Mouse (Mus musculus) stomach, postnatal 0 days (tissue): ENCODE measurements around the gene Nppb. TPM values are rescaled to one million over a fixed set of nuclear protein-coding genes. Genes with fewer than 3 reads are reported as not detected.

Experiments
- ATAC-seq: fragments of 200-750 bp; cut with Nextera tagmentation; 2 replicates; pipeline ENCODE4 v1.8.0; 2017; ENCODE audit not compliant: low FRiP score, low TSS enrichment
- DNase-seq: peaks from one replicate; pipeline ENCODE4 v3.0.0-alpha.2; 2016; ENCODE audit warnings: low spot score
- H3K27ac ChIP-seq: fragments of 300-500 bp; sonication (generic); replicated peaks from 2 replicates; pipeline ENCODE4 v1.5.1; 2014; ENCODE audit warnings: mild to moderate bottlenecking, control low read depth
- H3K27me3 ChIP-seq: fragments of 300-500 bp; sonication (generic); 2 replicates; pipeline ENCODE4 v1.6.1; 2014; ENCODE audit warnings: low read length; ENCODE audit not compliant: control insufficient read depth, insufficient read depth
- H3K36me3 ChIP-seq: fragments of 300-500 bp; sonication (generic); 2 replicates; pipeline ENCODE4 v1.6.1; 2014; ENCODE audit warnings: low read length, mixed read lengths; ENCODE audit not compliant: control insufficient read depth, insufficient read depth
- H3K4me1 ChIP-seq: fragments of 300-500 bp; sonication (generic); replicated peaks from 2 replicates; pipeline ENCODE4 v1.6.1; 2014; ENCODE audit warnings: antibody characterized with exemption; ENCODE audit not compliant: control insufficient read depth, insufficient read depth
- H3K4me2 ChIP-seq: fragments of 300-500 bp; sonication (generic); replicated peaks from 2 replicates; pipeline ENCODE4 v1.6.1; 2014; ENCODE audit warnings: low read depth, mild to moderate bottlenecking, control low read depth, moderate library complexity
- H3K4me3 ChIP-seq: fragments of 300-500 bp; sonication (generic); 2 replicates; pipeline ENCODE4 v1.5.1; 2014; ENCODE audit warnings: low read depth, low read length, control low read depth
- H3K9ac ChIP-seq: fragments of 300-500 bp; sonication (generic); 2 replicates; pipeline ENCODE4 v1.6.1; 2014; ENCODE audit warnings: mild to moderate bottlenecking, low read length, control low read depth, mixed read lengths
- H3K9me3 ChIP-seq: fragments of 300-500 bp; sonication (generic); 2 replicates; pipeline ENCODE4 v1.6.1; 2016; ENCODE audit warnings: low read length; ENCODE audit not compliant: control insufficient read depth
- CTCF ChIP-seq: IDR thresholded peaks from 2 replicates; pipeline ENCODE4 v1.5.1; 2016; ENCODE audit warnings: antibody characterized with exemption, low read depth, mild to moderate bottlenecking, moderate library complexity
- EP300 ChIP-seq: optimal IDR thresholded peaks from 2 replicates; pipeline ENCODE3; 2016; ENCODE audit warnings: antibody characterized with exemption
- WGBS: fragments of 180-500 bp; shearing (Covaris S2); extraction: QIAGEN DNeasy Blood & Tissue Kit; methylation state at CpG from one replicate; pipeline ENCODE4 v1.1.7; 2014; 5-methylcytosine and 5-hydroxymethylcytosine counted together
- polyA plus RNA-seq: library from polyadenylated mRNA; unstranded; fragments of >200 nt; fragmentation: Nextera tagmentation; extraction: Ambion mirVana; gene quantifications from 2 replicates; pipeline ENCODE4 v1.2.1, GENCODE M21; 2015

Nppb gene
- polyA plus RNA-seq, 1 experiment from 2014 or later: not detected

DNA sequence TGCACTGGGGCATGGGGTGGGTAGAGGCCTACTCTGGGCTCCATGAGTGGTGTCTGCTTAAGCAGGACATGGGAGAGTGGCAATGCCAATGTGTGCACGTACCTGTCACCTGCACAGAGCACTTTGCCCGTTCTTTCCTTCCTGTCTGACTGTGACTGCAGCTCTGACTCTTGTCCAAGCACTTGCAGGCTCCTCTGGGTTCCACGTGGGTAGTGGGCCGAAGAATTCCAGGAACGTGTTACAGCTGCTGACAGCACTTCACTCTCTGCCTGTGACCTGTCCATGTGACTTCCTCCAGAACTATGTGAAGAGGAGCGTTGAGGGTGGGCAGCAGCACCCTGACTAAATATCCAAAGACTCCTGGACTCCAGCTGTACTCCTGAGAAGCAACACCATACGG, 19.9 kb upstream of the Nppb start:
- Histone ChIP-seq H3K36me3 (no peaks in the 10 kb centered on the region), H3K4me2 (no peak overlapping the region), H3K9ac (no peak overlapping the region), H3K27ac (no peak overlapping the region), H3K9me3 (no peaks in the 10 kb centered on the region), H3K27me3 (no peaks in the 10 kb centered on the region), H3K4me3 (no peak overlapping the region), H3K4me1 (no peaks in the 10 kb centered on the region)
- no peak for DNase-seq
- no peak for TF ChIP-seq EP300
- no peak for TF ChIP-seq CTCF
- ATAC-seq: no peak
- 54% methylated on average over 7 of the region's 7 CpGs for WGBS

GRCm38 (mm10) chr4:147968816-147969215, 16.8 kb upstream of the Nppb start:
- H3K27ac ChIP-seq: no peak overlapping the region
- WGBS: 83% methylated on average over 2 of the region's 2 CpGs
- H3K4me2 ChIP-seq: no peak overlapping the region
- no peak overlapping the region for H3K4me3 ChIP-seq
- no peak overlapping the region for H3K9ac ChIP-seq
- no peaks in the 10 kb centered on the region for H3K9me3 ChIP-seq
- no peaks in the 10 kb centered on the region for H3K27me3 ChIP-seq
- H3K36me3 ChIP-seq: no peaks in the 10 kb centered on the region
- no peak for ATAC-seq
- DNase-seq: no peak
- no peak for TF ChIP-seq EP300
- TF ChIP-seq CTCF: no peak
- no peaks in the 10 kb centered on the region for H3K4me1 ChIP-seq

DNA sequence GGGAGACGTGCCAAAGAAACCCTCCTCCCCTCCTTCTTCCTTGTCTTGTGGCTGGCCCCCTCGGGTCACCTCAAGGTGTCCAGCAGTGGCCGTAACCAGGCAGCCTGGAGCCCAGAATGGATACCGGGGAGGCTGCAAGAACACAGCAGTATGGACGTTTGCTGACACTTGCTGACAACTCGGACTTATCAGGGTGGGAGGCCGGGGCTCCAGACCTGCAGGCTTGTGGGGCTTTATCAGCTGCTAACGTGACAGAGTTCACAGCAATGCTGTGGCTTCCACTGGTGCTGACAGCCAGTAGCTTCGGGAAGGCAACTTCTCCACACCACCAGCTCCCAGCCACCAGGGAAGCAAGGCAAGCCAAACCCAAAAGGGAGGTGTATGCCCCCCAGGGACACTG, 16.3 kb upstream of the Nppb start:
- Histone ChIP-seq H3K9ac (no peak overlapping the region), H3K36me3 (no peaks in the 10 kb centered on the region), H3K4me2 (no peak overlapping the region), H3K27ac (no peak overlapping the region), H3K9me3 (no peaks in the 10 kb centered on the region), H3K27me3 (no peaks in the 10 kb centered on the region), H3K4me1 (no peaks in the 10 kb centered on the region), H3K4me3 (no peak overlapping the region)
- no peak for DNase-seq
- ATAC-seq: no peak
- TF ChIP-seq CTCF (no peak), EP300 (no peak)
- 36% methylated on average over 9 of the region's 9 CpGs for WGBS

DNA sequence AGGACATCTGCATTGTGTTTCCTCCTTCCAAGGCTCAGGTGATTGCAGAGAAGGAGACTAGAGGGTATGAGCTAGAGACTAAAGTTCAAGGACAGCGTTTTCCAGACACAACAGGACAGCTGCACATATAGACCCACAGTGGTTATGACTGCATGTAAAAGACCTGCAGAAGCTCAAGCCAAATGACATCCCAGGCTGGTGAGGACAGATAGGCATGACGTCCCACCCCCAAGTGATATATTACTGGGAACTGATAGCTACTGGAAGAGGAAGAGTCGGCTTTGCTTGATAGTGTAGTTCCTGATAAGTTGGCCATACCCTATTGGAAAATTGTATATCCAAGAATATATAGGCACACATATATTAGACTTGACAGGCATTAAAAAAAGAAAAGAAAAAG, 9.4 kb upstream of the Nppb start:
- Histone ChIP-seq H3K4me3 (no peak overlapping the region), H3K4me2 (no peak overlapping the region), H3K4me1 (no peaks in the 10 kb centered on the region), H3K27me3 (no peaks in the 10 kb centered on the region), H3K27ac (no peak overlapping the region), H3K36me3 (no peaks in the 10 kb centered on the region), H3K9ac (no peak overlapping the region), H3K9me3 (no peaks in the 10 kb centered on the region; the same call in 1 of the 2 replicates)
- WGBS: 76% methylated on average over 3 of the region's 3 CpGs
- TF ChIP-seq EP300 (no peak), CTCF (no peak)
- ATAC-seq: no peak
- DNase-seq: no peak

GRCm38 (mm10) chr4:147977726-147978125, 7.9 kb upstream of the Nppb start:
- DNase-seq (no peak), ATAC-seq (no peak)
- H3K9ac ChIP-seq: no peak overlapping the region
- 77% methylated on average over 4 of the region's 4 CpGs for WGBS
- H3K36me3 ChIP-seq: no peaks in the 10 kb centered on the region
- no peak overlapping the region for H3K4me2 ChIP-seq
- no peaks in the 10 kb centered on the region for H3K4me1 ChIP-seq
- H3K4me3 ChIP-seq: no peak overlapping the region
- no peak overlapping the region for H3K27ac ChIP-seq
- no peak for TF ChIP-seq CTCF
- TF ChIP-seq EP300: no peak
- H3K9me3 ChIP-seq: no peaks in the 10 kb centered on the region; the same call in 1 of the 2 replicates
- H3K27me3 ChIP-seq: no peaks in the 10 kb centered on the region

- H3K27me3 ChIP-seq: no peaks in the 10 kb centered on the region
- DNase-seq: no peak
- no peaks in the 10 kb centered on the region; the same call in 1 of the 2 replicates for H3K9me3 ChIP-seq
- H3K4me1 ChIP-seq: no peaks in the 10 kb centered on the region
- H3K4me2 ChIP-seq: no peak overlapping the region
- H3K27ac ChIP-seq: no peak overlapping the region
- whole genome bisulfite sequencing: 91% methylated on average over 6 of the region's 6 CpGs
- TF ChIP-seq EP300 (no peak), CTCF (no peak)
- no peak overlapping the region for H3K4me3 ChIP-seq
- H3K36me3 ChIP-seq: no peaks in the 10 kb centered on the region
- H3K9ac ChIP-seq: no peak overlapping the region
- no peak for ATAC-seq
Observed at GRCm38 (mm10) chr4:147978391-147978790, 7.2 kb upstream of the Nppb start.
